Mouse (Mus musculus) 416B (cell line): ENCODE results near the gene Ush2a.

Experiments
- DNase-seq: peaks from one replicate; pipeline ENCODE4 v3.0.0; 2011; ENCODE audit warnings: low read depth

Ush2a gene

GRCm38 (mm10) chr1:188772516-188773229 lies 510.9 kb downstream of the Ush2a start:
- DNase-seq, result no peak

GRCm38 (mm10) chr1:188773631-188774030 lies 511.8 kb downstream of the Ush2a start:
- DNase-seq, result no peak

GRCm38 (mm10) chr1:188777556-188778161 lies 515.8 kb downstream of the Ush2a start:
- no peak for DNase-seq

GRCm38 (mm10) chr1:188785056-188785455 lies 523.2 kb downstream of the Ush2a start:
- DNase-seq, result no peak

- DNase-seq, result peak; percentile 1
These were observed 543.2 kb downstream of the Ush2a start for GRCm38 (mm10) chr1:188805069-188805468.

GRCm38 (mm10) chr1:188805852-188806251 lies 544.0 kb downstream of the Ush2a start:
- no peak for DNase-seq

- DNase-seq, result no peak
These were observed 548.8 kb downstream of the Ush2a start for GRCm38 (mm10) chr1:188810631-188811030.

- DNase-seq, result no peak
These were observed 553.2 kb downstream of the Ush2a start for GRCm38 (mm10) chr1:188815072-188815471.

- DNase-seq, result no peak
These were observed 562.4 kb downstream of the Ush2a start for GRCm38 (mm10) chr1:188824195-188824594.

GRCm38 (mm10) chr1:188824878-188825532 lies 563.2 kb downstream of the Ush2a start:
- no peak for DNase-seq

- DNase-seq, result no peak
These were observed 568.9 kb downstream of the Ush2a start for GRCm38 (mm10) chr1:188830527-188831407.

- no peak for DNase-seq
These were observed 572.1 kb downstream of the Ush2a start for GRCm38 (mm10) chr1:188833906-188834305.

- DNase-seq, result no peak
These were observed 572.9 kb downstream of the Ush2a start for GRCm38 (mm10) chr1:188834770-188835169.

GRCm38 (mm10) chr1:188837613-188838295 lies 575.9 kb downstream of the Ush2a start:
- no peak for DNase-seq

- DNase-seq, result no peak
These were observed 585.4 kb downstream of the Ush2a start for GRCm38 (mm10) chr1:188847242-188847641.

- DNase-seq, result no peak
These were observed 591.0 kb downstream of the Ush2a start for GRCm38 (mm10) chr1:188852776-188853175.

- DNase-seq, result no peak
These were observed 592.4 kb downstream of the Ush2a start for GRCm38 (mm10) chr1:188854240-188854639.

GRCm38 (mm10) chr1:188855034-188855433 lies 593.2 kb downstream of the Ush2a start:
- DNase-seq, result no peak

GRCm38 (mm10) chr1:188859718-188860117 lies 597.9 kb downstream of the Ush2a start:
- no peak for DNase-seq

GRCm38 (mm10) chr1:188865881-188866280 lies 604.1 kb downstream of the Ush2a start:
- DNase-seq, result no peak

- DNase-seq, result no peak
These were observed 604.7 kb downstream of the Ush2a start for GRCm38 (mm10) chr1:188866515-188866914.
